Mouse (Mus musculus) E14TG2a.4 (cell line): ENCODE data around the gene Preb.

ENCODE experiments used
- CTCF ChIP-seq: conservative IDR thresholded peaks from 2 replicates; pipeline ENCODE4 v1.5.1; 2014; ENCODE audit warnings: low read length
- NANOG ChIP-seq: IDR thresholded peaks from 2 replicates; pipeline ENCODE4 v1.6.1; 2014; ENCODE audit warnings: borderline replicate concordance, low read length, mixed read lengths

GRCm38 (mm10) chr5:30921256-30922033 lies 38.7 kb downstream of the Preb start, which contains the start of gene Khk:
- TF ChIP-seq CTCF (peak; percentile 55), NANOG (no peak)
